Mouse (Mus musculus): ENCODE measurements at regions not wholly inside any gene's neighbourhood (a gene's known extent, or its start where the extent isn't known, plus 50 kb on each side); places are given as distances from the start of the nearest gene placed in this dataset.

DNA sequence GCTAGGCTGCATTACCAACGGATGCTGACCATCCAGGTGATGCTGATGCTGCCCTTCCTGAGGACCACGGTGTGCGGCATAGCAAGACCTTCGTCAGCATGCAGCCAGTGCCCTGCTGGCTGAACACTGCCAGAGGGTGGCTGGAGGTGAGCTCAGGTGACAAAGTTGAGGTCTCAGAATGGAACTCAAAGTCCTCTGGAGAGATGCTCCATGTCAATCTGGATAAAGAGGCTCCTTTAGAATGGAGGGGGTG lies 109.4 kb upstream of the Mkln1 start:
- H3K4me2 ChIP-seq (ENCODE audit: low read depth, severe bottlenecking), result no peak overlapping the region
- no peaks in the 10 kb centered on the region for H3K27me3 ChIP-seq (ENCODE audit: control insufficient read depth, insufficient read depth, low read length)
- WGBS, result 89% methylated on average over 4 of the region's 4 CpGs
- H3K36me3 ChIP-seq (ENCODE audit: control insufficient read depth, insufficient read depth, low read length), result no peaks in the 10 kb centered on the region
- H3K4me1 ChIP-seq (ENCODE audit: control insufficient read depth, insufficient read depth, low read length), result peaks cover 2% of the 10 kb centered on the region; the same call in 1 of the 2 replicates
- H3K4me3 ChIP-seq (ENCODE audit: low read depth, low read length), result no peak overlapping the region
- no peak overlapping the region for H3K27ac ChIP-seq (replicated peaks; ENCODE audit: low read depth, low read length)
- H3K9me3 ChIP-seq (ENCODE audit: control insufficient read depth, low read length), result no peaks in the 10 kb centered on the region
- no peak overlapping the region for H3K9ac ChIP-seq (ENCODE audit: low read length)
- DNase-seq (ENCODE audit: low spot score) (no peak), ATAC-seq (ENCODE audit: insufficient number of reproducible peaks, low FRiP score, low TSS enrichment, low read depth) (no peak)

DNA sequence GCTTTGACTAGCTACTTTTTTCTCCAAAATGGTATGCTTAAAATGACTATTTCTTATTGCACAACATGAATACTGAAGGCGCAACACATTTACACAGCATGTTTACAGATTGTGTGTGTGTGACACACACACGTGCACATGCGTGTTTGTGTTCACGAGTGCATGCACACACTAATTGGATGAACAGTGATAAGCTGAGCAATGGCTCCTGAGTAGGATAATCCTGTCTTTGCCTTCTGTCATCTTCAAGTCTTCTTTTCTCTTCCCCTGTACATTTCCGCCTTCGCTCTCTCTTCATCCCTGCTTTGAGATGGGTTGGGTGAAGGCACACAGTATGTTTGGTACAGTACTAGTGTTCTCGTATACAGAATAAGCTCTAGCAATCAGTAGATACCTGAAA lies 106.5 kb upstream of the Mkln1 start:
- WGBS, result 90% methylated on average over 7 of the region's 7 CpGs
- no peaks in the 10 kb centered on the region for H3K27me3 ChIP-seq (ENCODE audit: control insufficient read depth, insufficient read depth, low read length)
- no peak overlapping the region for H3K4me2 ChIP-seq (ENCODE audit: low read depth, severe bottlenecking)
- no peak overlapping the region for H3K27ac ChIP-seq (replicated peaks; ENCODE audit: low read depth, low read length)
- no peaks in the 10 kb centered on the region for H3K36me3 ChIP-seq (ENCODE audit: control insufficient read depth, insufficient read depth, low read length)
- ATAC-seq (ENCODE audit: insufficient number of reproducible peaks, low FRiP score, low TSS enrichment, low read depth) (no peak), DNase-seq (ENCODE audit: low spot score) (no peak)
- H3K9ac ChIP-seq (ENCODE audit: low read length), result no peak overlapping the region
- no peak overlapping the region for H3K4me3 ChIP-seq (ENCODE audit: low read depth, low read length)
- no peaks in the 10 kb centered on the region for H3K9me3 ChIP-seq (ENCODE audit: control insufficient read depth, low read length)
- peaks cover 2% of the 10 kb centered on the region; the same call in 1 of the 2 replicates for H3K4me1 ChIP-seq (ENCODE audit: control insufficient read depth, insufficient read depth, low read length)

DNA sequence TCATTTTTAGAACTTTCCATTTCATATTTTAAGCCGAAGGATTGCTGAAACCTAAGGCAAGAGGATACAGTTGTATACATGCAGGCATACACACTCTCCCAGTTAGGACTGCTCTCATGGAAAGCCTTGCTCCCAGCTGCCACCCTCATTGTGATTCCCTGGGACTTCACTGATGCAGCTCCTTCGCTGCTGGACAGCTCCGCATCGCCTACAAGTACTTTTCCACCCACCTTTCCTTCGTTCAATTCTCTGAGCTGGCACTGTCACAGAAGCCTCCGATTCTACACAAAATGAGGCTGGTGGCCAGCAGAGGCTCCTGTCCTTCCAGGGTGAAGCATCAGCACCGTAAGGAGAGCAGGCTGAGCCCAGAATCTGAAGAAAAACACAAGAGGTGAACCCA lies 105.5 kb upstream of the Mkln1 start:
- no peaks in the 10 kb centered on the region for H3K36me3 ChIP-seq (ENCODE audit: control insufficient read depth, insufficient read depth, low read length)
- H3K4me3 ChIP-seq (ENCODE audit: low read depth, low read length), result no peak overlapping the region
- peaks cover 2% of the 10 kb centered on the region; the same call in 1 of the 2 replicates for H3K4me1 ChIP-seq (ENCODE audit: control insufficient read depth, insufficient read depth, low read length)
- ATAC-seq (ENCODE audit: insufficient number of reproducible peaks, low FRiP score, low TSS enrichment, low read depth) (no peak), DNase-seq (ENCODE audit: low spot score) (no peak)
- 45% methylated on average over 7 of the region's 7 CpGs for WGBS
- no peak overlapping the region for H3K9ac ChIP-seq (ENCODE audit: low read length)
- H3K4me2 ChIP-seq (ENCODE audit: low read depth, severe bottlenecking), result no peak overlapping the region
- H3K9me3 ChIP-seq (ENCODE audit: control insufficient read depth, low read length), result no peaks in the 10 kb centered on the region
- H3K27me3 ChIP-seq (ENCODE audit: control insufficient read depth, insufficient read depth, low read length), result no peaks in the 10 kb centered on the region
- H3K27ac ChIP-seq (replicated peaks; ENCODE audit: low read depth, low read length), result no peak overlapping the region

DNA sequence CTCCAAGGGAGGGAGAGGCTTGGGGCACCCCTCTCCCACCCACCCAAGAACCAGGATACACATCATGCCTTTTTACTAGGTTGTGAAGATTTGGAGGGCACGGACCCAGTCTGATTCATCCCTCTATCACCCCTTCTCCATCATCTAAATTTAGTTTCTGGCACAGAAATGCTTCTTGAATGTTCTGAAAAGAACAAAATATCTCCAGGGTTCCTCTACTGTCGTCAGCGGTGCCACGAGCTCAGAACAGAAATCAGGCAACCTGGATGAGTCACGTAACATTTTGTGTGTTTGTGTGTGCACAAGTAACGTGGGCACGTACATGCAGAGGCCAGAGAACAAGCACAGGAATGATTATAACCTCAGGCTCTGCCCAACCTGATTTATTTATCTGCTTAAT lies 99.1 kb upstream of the Mkln1 start:
- Histone ChIP-seq H3K9ac (ENCODE audit: low read length) (no peak overlapping the region), H3K4me2 (ENCODE audit: low read depth, severe bottlenecking) (no peak overlapping the region), H3K4me3 (ENCODE audit: low read depth, low read length) (no peak overlapping the region), H3K4me1 (ENCODE audit: control insufficient read depth, insufficient read depth, low read length) (no peaks in the 10 kb centered on the region), H3K9me3 (ENCODE audit: control insufficient read depth, low read length) (no peaks in the 10 kb centered on the region), H3K27me3 (ENCODE audit: control insufficient read depth, insufficient read depth, low read length) (no peaks in the 10 kb centered on the region), H3K27ac (replicated peaks; ENCODE audit: low read depth, low read length) (no peak overlapping the region), H3K36me3 (ENCODE audit: control insufficient read depth, insufficient read depth, low read length) (no peaks in the 10 kb centered on the region)
- ATAC-seq (ENCODE audit: insufficient number of reproducible peaks, low FRiP score, low TSS enrichment, low read depth) (no peak), DNase-seq (ENCODE audit: low spot score) (no peak)
- 89% methylated on average over 7 of the region's 7 CpGs for WGBS

DNA sequence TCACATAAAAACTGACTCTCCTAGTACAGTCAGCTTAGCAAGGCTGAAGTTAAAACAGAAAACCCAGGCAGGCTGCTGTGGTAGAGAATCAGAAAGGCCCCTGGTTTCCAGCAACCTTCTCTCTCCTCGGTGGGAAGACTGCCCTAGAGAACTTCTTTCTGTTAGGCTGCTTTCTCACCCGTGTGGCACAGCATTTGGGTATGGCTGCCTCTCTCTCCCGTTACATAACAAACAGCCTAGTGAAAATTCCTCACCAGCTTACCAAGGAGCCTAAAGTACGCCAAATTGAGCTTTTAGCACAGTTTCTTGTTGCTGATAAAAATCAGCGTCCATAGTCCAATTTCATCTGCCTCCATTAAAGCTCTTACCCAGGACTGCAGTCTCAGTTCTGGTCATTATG lies 92.8 kb upstream of the Mkln1 start:
- no peak overlapping the region for H3K4me2 ChIP-seq (ENCODE audit: low read depth, severe bottlenecking)
- WGBS, result 66% methylated on average over 5 of the region's 5 CpGs
- DNase-seq (ENCODE audit: low spot score), result no peak
- ATAC-seq (ENCODE audit: insufficient number of reproducible peaks, low FRiP score, low TSS enrichment, low read depth), result no peak
- no peaks in the 10 kb centered on the region for H3K4me1 ChIP-seq (ENCODE audit: control insufficient read depth, insufficient read depth, low read length)
- H3K36me3 ChIP-seq (ENCODE audit: control insufficient read depth, insufficient read depth, low read length), result no peaks in the 10 kb centered on the region
- H3K27ac ChIP-seq (replicated peaks; ENCODE audit: low read depth, low read length), result no peak overlapping the region
- H3K9me3 ChIP-seq (ENCODE audit: control insufficient read depth, low read length), result no peaks in the 10 kb centered on the region
- H3K9ac ChIP-seq (ENCODE audit: low read length), result no peak overlapping the region
- H3K4me3 ChIP-seq (ENCODE audit: low read depth, low read length), result no peak overlapping the region
- no peaks in the 10 kb centered on the region for H3K27me3 ChIP-seq (ENCODE audit: control insufficient read depth, insufficient read depth, low read length)

DNA sequence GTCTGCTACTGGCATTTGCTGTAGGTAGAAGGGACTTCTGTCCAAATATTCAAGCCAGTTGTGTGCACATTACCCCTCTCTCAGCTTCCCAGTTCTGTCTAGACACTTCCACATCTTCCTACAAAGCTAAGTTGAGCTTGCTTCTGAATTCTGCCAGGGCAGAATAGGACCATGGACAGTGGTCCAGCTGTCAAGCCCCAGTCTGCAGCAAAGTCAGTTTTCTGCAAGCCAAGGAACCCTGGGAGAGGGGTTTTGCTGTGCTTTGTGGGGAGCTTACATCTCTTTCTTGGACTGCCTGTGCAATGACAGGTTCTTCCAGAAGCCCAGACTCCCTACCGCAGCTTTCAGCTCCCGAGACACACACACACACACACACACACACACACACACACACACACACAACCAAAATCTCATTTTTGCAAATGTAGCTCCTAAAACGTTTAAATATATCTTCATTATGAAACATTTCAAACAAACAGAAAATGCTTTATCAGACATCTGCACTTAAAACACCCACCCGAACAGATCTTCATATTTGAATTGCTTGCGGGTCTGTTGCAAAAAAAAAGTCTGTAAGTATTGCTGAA lies 91.4 kb upstream of the Mkln1 start:
- H3K9me3 ChIP-seq (ENCODE audit: control insufficient read depth, low read length), result no peaks in the 10 kb centered on the region
- H3K9ac ChIP-seq (ENCODE audit: low read length), result no peak overlapping the region
- H3K4me3 ChIP-seq (ENCODE audit: low read depth, low read length), result no peak overlapping the region
- ATAC-seq (ENCODE audit: insufficient number of reproducible peaks, low FRiP score, low TSS enrichment, low read depth) (no peak), DNase-seq (ENCODE audit: low spot score) (peak; percentile 58)
- no peak overlapping the region for H3K4me2 ChIP-seq (ENCODE audit: low read depth, severe bottlenecking)
- H3K4me1 ChIP-seq (ENCODE audit: control insufficient read depth, insufficient read depth, low read length), result no peaks in the 10 kb centered on the region
- 81% methylated on average over 5 of the region's 5 CpGs for WGBS
- H3K36me3 ChIP-seq (ENCODE audit: control insufficient read depth, insufficient read depth, low read length), result no peaks in the 10 kb centered on the region
- H3K27ac ChIP-seq (replicated peaks; ENCODE audit: low read depth, low read length), result no peak overlapping the region
- no peaks in the 10 kb centered on the region for H3K27me3 ChIP-seq (ENCODE audit: control insufficient read depth, insufficient read depth, low read length)

DNA sequence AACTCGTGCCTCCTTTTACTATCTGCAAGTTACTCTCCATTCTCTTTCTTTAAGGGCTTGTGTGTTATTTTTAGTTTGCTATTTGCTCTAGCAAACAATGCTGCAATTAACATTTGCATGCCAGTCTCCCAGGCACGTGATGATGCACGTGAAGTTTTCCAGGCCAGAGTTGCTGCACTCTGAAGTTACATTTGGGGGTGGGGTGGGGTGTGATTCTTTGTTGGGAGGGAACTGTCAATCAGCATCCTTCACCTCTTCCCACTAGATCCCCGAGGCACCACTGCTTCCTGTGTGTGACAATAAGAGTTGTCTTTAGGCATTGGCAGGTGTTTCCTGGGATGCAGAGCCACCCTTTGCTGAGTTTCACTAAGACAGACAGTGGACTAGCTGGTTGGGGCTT lies 90.6 kb upstream of the Mkln1 start:
- ATAC-seq (ENCODE audit: insufficient number of reproducible peaks, low FRiP score, low TSS enrichment, low read depth) (no peak), DNase-seq (ENCODE audit: low spot score) (no peak)
- 34% methylated on average over 4 of the region's 4 CpGs for WGBS
- Histone ChIP-seq H3K4me1 (ENCODE audit: control insufficient read depth, insufficient read depth, low read length) (no peaks in the 10 kb centered on the region), H3K27ac (replicated peaks; ENCODE audit: low read depth, low read length) (no peak overlapping the region), H3K9me3 (ENCODE audit: control insufficient read depth, low read length) (no peaks in the 10 kb centered on the region), H3K36me3 (ENCODE audit: control insufficient read depth, insufficient read depth, low read length) (no peaks in the 10 kb centered on the region), H3K9ac (ENCODE audit: low read length) (no peak overlapping the region), H3K27me3 (ENCODE audit: control insufficient read depth, insufficient read depth, low read length) (no peaks in the 10 kb centered on the region), H3K4me2 (ENCODE audit: low read depth, severe bottlenecking) (no peak overlapping the region), H3K4me3 (ENCODE audit: low read depth, low read length) (no peak overlapping the region)

DNA sequence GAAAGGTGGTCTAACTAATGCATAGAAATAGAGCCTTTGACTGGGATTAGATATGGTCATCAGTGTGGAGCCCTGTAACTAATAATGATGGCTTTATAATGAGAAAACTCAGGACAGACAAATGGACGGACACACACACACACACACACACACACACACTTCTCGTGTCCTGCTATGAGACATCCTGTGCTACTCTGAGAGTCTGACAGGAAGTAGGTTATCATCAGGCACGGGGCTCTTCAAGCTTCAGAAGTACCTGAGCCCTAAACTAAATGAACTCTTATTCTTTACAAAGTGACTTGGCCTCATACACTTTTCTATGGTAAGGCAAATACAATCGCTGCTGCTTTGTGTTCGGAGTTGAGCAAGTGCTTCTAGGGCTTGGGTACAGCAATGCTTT lies 87.9 kb upstream of the Mkln1 start:
- no peaks in the 10 kb centered on the region for H3K9me3 ChIP-seq (ENCODE audit: control insufficient read depth, low read length)
- no peak overlapping the region for H3K27ac ChIP-seq (replicated peaks; ENCODE audit: low read depth, low read length)
- WGBS, result 81% methylated on average over 5 of the region's 5 CpGs
- DNase-seq (ENCODE audit: low spot score) (no peak), ATAC-seq (ENCODE audit: insufficient number of reproducible peaks, low FRiP score, low TSS enrichment, low read depth) (no peak)
- H3K27me3 ChIP-seq (ENCODE audit: control insufficient read depth, insufficient read depth, low read length), result no peaks in the 10 kb centered on the region
- no peak overlapping the region for H3K9ac ChIP-seq (ENCODE audit: low read length)
- no peaks in the 10 kb centered on the region for H3K4me1 ChIP-seq (ENCODE audit: control insufficient read depth, insufficient read depth, low read length)
- no peak overlapping the region for H3K4me3 ChIP-seq (ENCODE audit: low read depth, low read length)
- no peak overlapping the region for H3K4me2 ChIP-seq (ENCODE audit: low read depth, severe bottlenecking)
- H3K36me3 ChIP-seq (ENCODE audit: control insufficient read depth, insufficient read depth, low read length), result no peaks in the 10 kb centered on the region

DNA sequence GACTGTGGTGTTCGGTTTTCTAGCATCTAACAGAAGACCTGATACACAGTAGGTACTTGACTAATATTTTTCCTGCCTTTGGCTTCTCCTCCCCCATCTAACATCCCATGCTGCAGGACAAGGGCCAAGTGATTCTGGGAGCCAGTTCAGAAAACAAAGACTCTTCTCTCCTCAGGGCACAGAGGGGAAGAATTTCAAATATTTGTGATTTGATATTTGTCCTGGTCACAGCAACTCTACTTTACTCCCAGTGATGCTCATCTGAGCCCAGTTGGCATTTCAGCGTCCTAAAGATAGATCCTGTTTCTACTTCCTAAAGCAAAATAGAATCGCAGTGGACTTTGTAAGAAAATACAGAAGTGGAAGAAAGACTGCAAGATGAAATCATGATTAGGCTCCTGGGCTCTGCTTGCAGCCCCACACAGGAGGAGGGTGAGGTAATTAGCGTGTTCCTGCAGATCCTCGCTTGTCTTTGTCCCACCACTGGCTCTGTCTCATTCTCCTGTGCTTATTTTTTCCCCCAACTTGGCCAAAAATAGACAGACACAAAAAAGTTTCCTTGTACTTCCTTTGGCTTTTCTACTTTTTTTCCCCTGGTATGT lies 84.6 kb upstream of the Mkln1 start:
- H3K36me3 ChIP-seq (ENCODE audit: control insufficient read depth, insufficient read depth, low read length), result no peaks in the 10 kb centered on the region
- 70% methylated on average over 5 of the region's 5 CpGs for WGBS
- no peak overlapping the region for H3K4me3 ChIP-seq (ENCODE audit: low read depth, low read length)
- H3K27me3 ChIP-seq (ENCODE audit: control insufficient read depth, insufficient read depth, low read length), result no peaks in the 10 kb centered on the region
- H3K4me2 ChIP-seq (ENCODE audit: low read depth, severe bottlenecking), result no peak overlapping the region
- H3K27ac ChIP-seq (replicated peaks; ENCODE audit: low read depth, low read length), result no peak overlapping the region
- H3K9me3 ChIP-seq (ENCODE audit: control insufficient read depth, low read length), result no peaks in the 10 kb centered on the region
- H3K9ac ChIP-seq (ENCODE audit: low read length), result no peak overlapping the region
- no peaks in the 10 kb centered on the region for H3K4me1 ChIP-seq (ENCODE audit: control insufficient read depth, insufficient read depth, low read length)
- ATAC-seq (ENCODE audit: insufficient number of reproducible peaks, low FRiP score, low TSS enrichment, low read depth), result no peak
- DNase-seq (ENCODE audit: low spot score), result no peak
